Mouse (Mus musculus) mouse embryonic stem cell (cell line): ENCODE measurements around the gene Cdc42ep5.
"Not testable (repeated sequence)": the region's sequence is repeated elsewhere in the genome, so short reads cannot be mapped to it uniquely, and the experiment has no call there.

Source experiments
- in situ Hi-C, 2 experiments: fragments of 300-500 bp; cut with MboI; formaldehyde crosslinking; loops; 1 replicate in 1 of 2; 3 replicates in 1 of 2; pipeline ENCODE4 v1.14.3; 2019 to 2020; ENCODE audit warnings: low sequenced_read_pairs in 2 of 2, low pct_unique_long_range_greater_than_20kb in 1 of 2, mixed read lengths in 1 of 2; ENCODE audit not compliant: unreplicated experiment in 1 of 2

Cdc42ep5 gene

DNA sequence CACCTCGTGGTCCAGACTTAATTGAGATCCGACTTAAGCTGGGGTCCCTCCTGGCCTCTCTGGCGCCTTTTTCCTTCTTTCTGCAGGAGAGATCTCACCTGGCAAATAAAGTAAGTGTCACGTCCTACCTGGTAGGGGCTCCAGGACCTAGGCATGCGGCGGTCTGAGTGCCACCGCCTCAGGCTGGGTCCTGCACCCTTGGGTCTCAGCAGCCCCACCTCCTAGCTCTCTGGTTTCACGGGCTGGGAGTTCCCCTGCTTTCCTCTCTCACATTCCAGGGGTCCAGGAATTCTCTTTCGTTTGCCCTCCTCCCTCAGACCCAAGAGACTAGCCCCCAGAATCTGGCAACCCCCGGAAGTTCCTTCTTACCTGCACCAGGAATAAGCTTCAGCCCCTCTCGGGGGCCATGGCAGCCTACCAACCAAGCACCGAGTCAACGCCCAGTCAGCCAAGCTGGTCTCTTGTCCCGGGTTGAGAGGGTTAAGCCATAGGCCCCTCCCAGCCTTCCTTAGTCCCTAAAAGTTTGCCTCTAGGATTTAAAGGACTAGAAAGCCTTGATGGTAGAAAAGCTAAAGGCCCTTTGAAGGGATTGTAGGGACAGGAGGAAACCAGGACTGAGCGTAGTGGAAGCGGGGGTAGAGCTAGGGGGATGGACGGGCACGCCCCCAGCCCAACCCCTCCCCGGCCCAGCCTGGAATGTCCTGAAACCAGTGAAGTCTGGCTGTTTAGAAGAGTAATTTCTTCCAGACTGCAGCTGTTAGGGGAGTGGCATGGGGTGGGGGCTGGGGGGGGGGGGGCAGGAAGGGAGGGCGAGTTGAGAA is at the start of gene Cdc42ep5:
Gene Cdc42ep5 (minus strand): TSS at position 771 of the 821 bp plus-strand sequence.
- in situ Hi-C loops, result no loop called here

DNA sequence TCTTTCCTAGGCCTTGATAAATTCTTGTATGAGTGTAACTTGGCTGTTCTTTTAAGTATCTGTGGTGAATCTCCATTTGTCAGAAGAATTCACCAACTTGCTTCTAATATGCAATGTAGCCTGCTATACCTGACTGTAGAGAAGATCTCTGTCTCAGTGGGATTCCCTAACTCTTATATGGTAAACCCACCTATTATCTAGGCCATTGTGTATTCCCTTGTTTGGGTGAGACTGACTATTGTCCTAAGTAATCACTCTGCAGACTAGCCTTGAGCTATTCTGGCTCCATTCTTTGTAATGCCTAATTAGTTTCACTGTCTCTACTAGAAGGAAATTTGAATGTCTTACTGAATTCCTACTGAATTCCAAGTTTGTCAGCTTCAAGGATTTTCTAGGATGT is 48.8 kb upstream of the Cdc42ep5 start:
- in situ Hi-C loops, result not testable (repeated sequence)

DNA sequence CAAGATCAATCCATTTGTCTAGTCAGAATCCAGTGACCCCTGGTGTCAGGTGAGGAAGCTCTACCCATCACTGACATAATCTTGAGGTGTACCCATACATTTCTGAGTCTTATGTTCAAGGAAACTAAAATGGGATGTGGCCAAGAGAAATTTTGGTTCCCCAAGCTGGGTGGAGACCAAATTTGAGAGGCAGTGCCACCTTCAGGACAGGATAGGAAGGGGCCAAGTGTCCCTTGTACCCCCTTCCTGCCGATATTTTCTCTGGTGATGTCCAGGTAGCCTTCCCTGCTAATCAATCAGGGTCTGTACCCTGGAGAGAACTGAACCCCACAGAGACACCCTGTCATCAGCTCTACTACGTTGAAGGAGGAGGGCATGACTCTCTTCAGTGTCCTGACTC is 44.0 kb upstream of the Cdc42ep5 start:
- in situ Hi-C loops, result no loop called here

GRCm38 (mm10) chr7:4207126-4207525 is 42.5 kb upstream of the Cdc42ep5 start:
- in situ Hi-C loops, result no loop called here

- in situ Hi-C loops, result no loop called here
These were observed 13.8 kb upstream of the Cdc42ep5 start for GRCm38 (mm10) chr7:4178438-4178837.

DNA sequence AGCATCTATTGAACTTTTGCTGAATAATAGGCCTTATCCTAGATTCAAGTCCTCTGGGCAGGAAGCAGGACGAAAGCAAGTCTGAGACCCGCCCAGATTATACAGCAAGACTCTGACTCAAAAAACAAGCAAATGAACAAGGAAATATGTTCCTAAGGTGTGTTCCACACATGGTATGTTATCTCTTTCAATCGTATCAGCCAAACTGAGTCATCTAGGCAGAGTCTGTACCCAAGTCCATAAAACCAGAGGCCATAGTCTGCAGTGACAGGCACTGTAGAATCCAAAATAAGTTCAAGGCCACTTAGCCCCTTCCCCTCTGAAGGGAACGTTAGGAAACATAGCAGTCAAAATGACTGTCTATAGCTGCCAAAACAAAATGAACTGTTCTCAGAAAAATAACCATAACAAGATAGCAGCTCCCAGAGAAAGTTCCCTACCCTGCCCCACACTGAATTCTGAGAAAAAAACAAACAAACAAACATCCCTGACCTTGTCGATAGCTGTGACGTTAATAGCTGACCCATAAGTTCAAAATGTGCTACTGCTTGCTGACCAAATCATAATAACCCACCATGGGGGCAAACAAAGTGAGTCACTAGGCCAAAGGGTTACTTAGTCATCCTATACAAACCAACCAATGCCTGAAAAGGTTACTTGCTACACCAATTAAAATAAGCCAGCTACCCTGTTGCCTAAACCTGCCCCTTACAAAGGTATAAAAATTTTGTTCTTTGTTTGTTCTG is 5.7 kb upstream of the Cdc42ep5 start:
- in situ Hi-C loops, result no loop called here

GRCm38 (mm10) chr7:4167098-4167497 is 2.4 kb upstream of the Cdc42ep5 start:
- in situ Hi-C loops, result no loop called here

DNA sequence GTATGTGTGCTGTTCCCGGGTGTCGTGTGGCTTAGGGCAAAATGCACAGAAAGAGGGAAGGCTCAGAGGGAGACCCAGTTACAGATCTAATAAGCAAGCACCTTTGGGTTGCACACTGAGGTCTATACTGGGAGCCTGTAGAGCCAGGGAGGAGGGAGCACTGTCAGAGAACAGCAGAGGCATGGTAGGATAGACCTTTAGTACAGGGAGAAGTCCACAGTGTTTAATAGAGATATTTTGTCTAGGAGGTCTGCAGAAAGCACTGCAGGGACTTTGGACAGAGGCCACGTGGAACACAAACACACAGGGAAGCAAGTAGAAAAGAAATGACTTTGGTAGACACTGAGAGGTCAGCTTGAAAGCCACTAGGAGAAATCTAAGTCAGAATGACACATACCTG is 626 bp upstream of the Cdc42ep5 start:
- in situ Hi-C loops, result no loop called here

DNA sequence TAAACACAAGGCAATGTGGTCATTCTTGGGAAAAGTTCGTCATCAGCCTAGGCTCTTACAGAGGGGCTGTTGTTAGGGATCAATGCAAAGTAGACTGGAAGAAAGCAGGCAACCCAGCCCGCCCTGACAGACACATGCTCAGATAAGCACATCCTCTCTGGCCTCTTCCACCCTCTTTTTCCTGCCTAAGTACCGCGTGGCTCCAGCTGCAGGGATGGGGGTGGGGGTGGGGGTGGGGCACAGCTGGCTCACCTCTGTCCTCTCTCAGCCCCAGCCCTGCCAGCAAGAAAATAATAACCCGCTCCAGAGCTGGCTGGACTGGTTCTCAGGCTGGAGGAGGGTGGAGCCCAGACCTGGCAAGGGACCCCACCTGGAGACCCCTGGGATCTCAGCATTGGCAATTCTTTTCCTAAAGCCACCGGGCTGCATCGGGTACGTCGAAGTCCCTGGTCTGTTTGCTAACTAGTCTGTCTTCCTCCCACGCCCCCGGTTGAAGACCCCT is 1.0 kb downstream of the Cdc42ep5 start:
- in situ Hi-C loops, result no loop called here

- in situ Hi-C loops, result not testable (repeated sequence)
These were observed 3.1 kb downstream of the Cdc42ep5 start for GRCm38 (mm10) chr7:4161596-4161995.

DNA sequence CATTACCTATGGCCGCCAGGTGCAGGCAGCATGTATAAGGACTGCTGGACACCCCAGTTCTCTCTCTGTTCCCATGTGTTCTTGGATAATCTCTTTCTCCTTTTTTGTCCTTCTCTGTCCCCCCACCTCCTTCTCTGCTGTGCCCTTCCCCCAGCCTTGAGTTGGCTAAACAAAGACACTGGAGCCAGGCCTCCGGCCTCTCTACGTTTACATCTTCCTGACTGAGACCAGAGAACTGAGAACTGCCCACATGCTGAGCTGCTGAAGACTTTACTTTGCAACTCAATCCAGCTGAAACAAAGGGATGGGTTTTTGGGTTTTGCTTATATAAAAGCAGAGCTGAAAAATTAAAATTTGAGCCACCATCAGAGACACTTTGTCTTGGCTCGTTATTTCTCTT is 9.7 kb downstream of the Cdc42ep5 start:
- in situ Hi-C loops, result no loop called here

DNA sequence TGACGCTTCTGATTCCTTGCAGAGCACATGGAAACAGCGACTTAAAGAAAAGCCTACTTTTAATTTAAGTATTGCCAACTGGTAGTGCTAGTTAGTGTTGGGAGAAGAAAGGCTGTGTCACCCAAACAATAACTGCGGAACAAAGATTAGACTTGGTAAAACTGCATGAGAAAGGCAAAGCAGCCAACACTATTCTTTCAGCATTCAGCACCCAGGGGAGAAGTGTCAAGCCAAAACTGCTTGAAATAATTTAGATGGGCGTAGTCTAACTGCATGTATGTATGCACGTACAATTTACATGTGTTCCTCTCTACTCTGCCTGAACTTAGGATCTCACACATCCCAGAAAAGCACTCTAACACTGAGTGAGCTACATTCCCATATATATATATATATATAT is 10.3 kb downstream of the Cdc42ep5 start:
- in situ Hi-C loops, result no loop called here

DNA sequence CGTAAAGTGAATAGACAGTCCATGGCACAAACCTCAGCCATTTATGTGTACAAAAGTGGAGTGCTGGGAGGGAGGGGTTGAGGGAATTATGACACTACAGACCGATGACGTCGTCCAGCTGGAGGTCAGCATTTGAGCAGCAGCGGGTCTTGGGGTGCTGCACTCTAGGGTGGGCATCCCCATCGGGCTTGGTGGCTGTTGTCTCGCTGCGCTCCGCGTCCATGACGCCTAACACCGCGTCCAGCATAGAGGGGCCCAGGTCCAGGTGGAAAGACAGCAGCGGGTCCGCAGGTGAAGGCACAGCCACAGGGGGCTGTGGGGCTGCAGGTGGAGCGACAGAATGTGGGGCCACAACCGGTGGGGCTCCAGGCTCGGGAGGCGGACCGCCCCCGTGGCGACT is 13.4 kb downstream of the Cdc42ep5 start:
- in situ Hi-C loops, result no loop called here

DNA sequence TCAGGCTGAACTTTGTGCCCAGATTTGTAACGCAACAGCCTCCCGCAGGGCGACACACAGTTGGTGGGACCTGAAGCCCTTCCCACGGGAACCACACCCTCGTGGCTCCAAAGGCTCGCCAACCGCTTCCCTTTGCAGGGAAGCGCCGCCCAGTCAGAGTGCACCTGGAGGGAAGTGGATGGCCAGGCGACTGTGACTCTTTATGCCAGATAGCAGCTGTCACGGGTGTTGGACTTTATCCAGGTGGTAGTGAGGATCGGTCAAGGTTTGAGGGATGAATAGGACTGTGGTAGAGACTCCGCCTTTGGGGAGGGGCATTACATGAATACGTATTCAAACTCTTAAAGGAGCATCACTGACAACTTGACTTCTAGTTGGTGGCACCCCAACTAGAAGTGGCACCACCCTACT is 13.8 kb downstream of the Cdc42ep5 start:
- in situ Hi-C loops, result no loop called here

- in situ Hi-C loops, result no loop called here
These were observed 14.6 kb downstream of the Cdc42ep5 start, which contains the start of gene Leng9 for GRCm38 (mm10) chr7:4150059-4150541. Leng9 (minus strand) TSS chr7:4150374.

- in situ Hi-C loops, result loop anchor here (25.0 kb wide), 2 partner anchors 288 to 462 kb away; partner anchors contain the start of genes Mboat7 (in 1 of the 2), Rdh13 (in 1 of the 2), Tmc4 (in 1 of the 2) and Tsen34 (in 1 of the 2)
These were observed 15.2 kb downstream of the Cdc42ep5 start for GRCm38 (mm10) chr7:4149209-4150054.

DNA sequence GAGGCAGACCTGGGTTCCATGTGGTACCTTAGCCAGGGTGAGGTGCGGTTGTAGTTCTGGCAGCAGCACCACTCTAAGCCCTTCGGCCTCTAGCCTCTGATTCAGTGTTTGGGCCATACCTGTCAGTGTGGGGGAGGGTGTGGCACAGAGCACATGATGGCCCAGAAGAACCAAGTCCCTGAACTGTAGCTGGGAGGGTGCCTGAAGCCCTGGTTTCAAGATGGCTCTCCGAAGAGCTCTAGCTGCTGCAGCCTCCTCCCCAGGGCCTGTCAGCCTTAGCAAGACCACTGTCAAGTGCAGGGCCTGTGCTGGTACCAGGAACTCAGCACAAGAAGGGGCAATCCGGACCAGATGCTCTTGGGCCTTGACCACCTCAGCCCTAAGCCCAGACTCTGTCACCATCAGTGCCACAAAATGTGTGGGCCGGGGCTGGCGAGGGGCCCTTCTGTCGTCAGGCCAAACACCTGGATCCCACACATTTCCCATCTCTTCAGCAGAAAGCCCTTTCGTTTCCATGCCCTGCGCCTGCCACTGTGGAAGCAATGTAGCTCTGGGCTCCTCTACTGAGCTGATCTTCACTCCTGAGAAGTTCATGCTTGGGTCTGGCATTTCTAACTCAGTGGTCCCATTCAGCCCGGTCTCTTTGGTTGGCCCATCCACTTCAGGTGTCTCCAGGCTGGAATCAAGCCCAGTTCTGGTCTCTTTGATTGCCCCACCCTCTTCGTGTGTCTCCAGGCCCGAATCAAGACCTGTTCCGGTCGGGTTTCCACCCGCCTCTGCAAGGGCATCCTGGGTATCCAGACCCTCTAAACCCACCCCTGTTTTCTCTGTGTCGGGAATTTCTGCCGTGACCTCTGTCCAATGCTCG is 16.1 kb downstream of the Cdc42ep5 start:
- in situ Hi-C loops, result loop anchor here (25.0 kb wide), 2 partner anchors 289 to 461 kb away; partner anchors contain the start of genes Mboat7 (in 1 of the 2), Rdh13 (in 1 of the 2), Tmc4 (in 1 of the 2) and Tsen34 (in 1 of the 2)
